Mouse (Mus musculus) megakaryocyte, adult 5-6 weeks (primary cell): ENCODE results near the gene Gli1. TPM values are rescaled to one million over a fixed set of nuclear protein-coding genes. Genes with fewer than 3 reads are reported as not detected.
A peak's percentile ranks its signal among the peaks of the same experiment; 100 is the strongest.

Experiments
- ATAC-seq: 2 replicates; pipeline ENCODE4 v1.8.0; 2016; ENCODE audit warnings: mild to moderate bottlenecking, inconsistent platforms; ENCODE audit not compliant: poor library complexity, severe bottlenecking
- total RNA-seq, 2 experiments: library from RNA; stranded (forward) in 1 of 2; stranded (reverse) in 1 of 2; fragments of 153-499, 151-499 nt in 1 of 2; fragments of 221-1000, 200-1000 nt in 1 of 2; gene quantifications; 2 replicates each; pipeline versions ENCODE4 v1.2.3 to v1.2.4; 2015 to 2017

The Gli1 gene
- total RNA-seq (2015), result not detected in 2 replicates
- not detected in 2 replicates for total RNA-seq (2017)

- ATAC-seq, result peak; percentile 75
Measured at GRCm38 (mm10) chr10:127341891-127342639, at the start of gene Gli1. Gene Gli1, minus strand, starts transcription at chr10:127341974.

- no peak for ATAC-seq
Measured at GRCm38 (mm10) chr10:127381743-127382134, 40.0 kb upstream of the Gli1 start.

- peak; percentile 68 for ATAC-seq
Measured at GRCm38 (mm10) chr10:127380767-127381742, 39.3 kb upstream of the Gli1 start.

GRCm38 (mm10) chr10:127380251-127380691 is 38.5 kb upstream of the Gli1 start, which contains the start of gene R3hdm2:
Gene R3hdm2, plus strand, starts transcription at chr10:127380327.
- ATAC-seq, result peak; percentile 98

GRCm38 (mm10) chr10:127379654-127380053 is 37.9 kb upstream of the Gli1 start:
- ATAC-seq, result no peak

GRCm38 (mm10) chr10:127377700-127378099 is 35.9 kb upstream of the Gli1 start:
- ATAC-seq, result no peak

GRCm38 (mm10) chr10:127371023-127371422 is 29.2 kb upstream of the Gli1 start:
- ATAC-seq, result no peak

- no peak for ATAC-seq
Measured at GRCm38 (mm10) chr10:127369834-127370820, 28.4 kb upstream of the Gli1 start, which contains the start of gene Inhbc. Gene Inhbc, minus strand, starts transcription at chr10:127370431.

GRCm38 (mm10) chr10:127368273-127368672 is 26.5 kb upstream of the Gli1 start:
- ATAC-seq, result no peak

- no peak for ATAC-seq
Measured at GRCm38 (mm10) chr10:127367116-127367515, 25.3 kb upstream of the Gli1 start.

- peak; percentile 93 for ATAC-seq
Measured at GRCm38 (mm10) chr10:127360714-127361113, 18.9 kb upstream of the Gli1 start.

GRCm38 (mm10) chr10:127355336-127355735 is 13.6 kb upstream of the Gli1 start:
- no peak for ATAC-seq

GRCm38 (mm10) chr10:127353909-127354895 is 12.4 kb upstream of the Gli1 start, which contains the start of gene Inhbe:
Gene Inhbe, minus strand, starts transcription at chr10:127354411.
- no peak; the same call in 1 of the 2 replicates for ATAC-seq

- no peak for ATAC-seq
Measured at GRCm38 (mm10) chr10:127352766-127353165, 11.0 kb upstream of the Gli1 start.

- ATAC-seq, result no peak
Measured at GRCm38 (mm10) chr10:127352187-127352586, 10.4 kb upstream of the Gli1 start.

GRCm38 (mm10) chr10:127351719-127352118 is 9.9 kb upstream of the Gli1 start:
- ATAC-seq, result no peak

GRCm38 (mm10) chr10:127351285-127351595 is 9.5 kb upstream of the Gli1 start:
- no peak for ATAC-seq

- peak; percentile 93 for ATAC-seq
Measured at GRCm38 (mm10) chr10:127350594-127351284, 9.0 kb upstream of the Gli1 start.
